Mouse (Mus musculus): ENCODE measurements around the gene Pla2g12a. TPM values are rescaled to one million over a fixed set of nuclear protein-coding genes. Genes with fewer than 3 reads are reported as not detected.

Gene Pla2g12a
- polyA plus RNA-seq, 1 experiment from 2014 or later: 25.2 TPM

GRCm38 (mm10) chr3:129877327-129877726, 1.1 kb upstream of the Pla2g12a start:
- Histone ChIP-seq H3K36me3 (no peaks in the 10 kb centered on the region), H3K27me3 (no peaks in the 10 kb centered on the region), H3K9me3 (no peaks in the 10 kb centered on the region), H3K27ac (no peak overlapping the region), H3K4me3 (no peak overlapping the region), H3K4me1 (no peaks in the 10 kb centered on the region), H3K4me2 (replicated peaks) (no peak overlapping the region), H3K9ac (no peak overlapping the region)
- WGBS: 86% methylated on average over 10 of the region's 10 CpGs
- ATAC-seq (ENCODE audit: insufficient number of reproducible peaks, insufficient read depth, low FRiP score, low TSS enrichment): no peak

DNA sequence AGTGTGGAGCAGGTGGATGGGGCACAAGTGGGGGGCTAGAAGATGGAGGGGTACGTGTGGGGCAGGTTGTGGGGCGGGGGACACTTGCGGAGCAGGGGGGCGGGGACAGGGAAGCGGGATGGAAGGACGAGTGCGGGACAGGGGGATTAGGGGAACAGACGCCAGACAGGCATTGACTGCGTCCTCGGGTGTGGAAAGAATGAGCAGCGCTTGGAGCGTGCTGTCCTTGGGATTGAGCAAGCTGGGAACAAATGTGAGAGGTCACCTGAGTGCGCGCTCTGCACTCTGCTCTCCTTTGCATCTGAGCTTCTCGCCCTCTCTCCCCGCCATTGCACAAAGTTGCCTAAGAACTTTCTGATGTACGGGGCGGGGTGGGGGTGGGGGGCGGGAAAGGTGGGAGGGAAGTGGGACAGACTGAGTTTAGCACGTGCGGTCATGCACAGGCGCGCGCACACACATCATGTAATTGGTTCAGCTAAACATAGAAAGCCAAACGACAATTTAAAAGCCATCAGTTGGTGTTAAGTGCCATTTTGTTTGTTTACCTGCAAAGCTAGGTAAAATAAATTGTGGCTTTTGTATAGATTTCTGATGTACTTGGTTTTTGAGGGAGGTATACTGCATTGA, 838 bp downstream of the Pla2g12a start:
- ATAC-seq (ENCODE audit: insufficient number of reproducible peaks, insufficient read depth, low FRiP score, low TSS enrichment): peak; percentile 42
- H3K9me3 ChIP-seq: no peaks in the 10 kb centered on the region
- no peaks in the 10 kb centered on the region for H3K36me3 ChIP-seq
- under 1% methylated on average over 22 of the region's 25 CpGs for whole genome bisulfite sequencing
- no peak overlapping the region for H3K27ac ChIP-seq
- H3K4me3 ChIP-seq: peak overlapping the region; percentile 75
- H3K4me1 ChIP-seq: no peaks in the 10 kb centered on the region
- H3K27me3 ChIP-seq: no peaks in the 10 kb centered on the region
- H3K9ac ChIP-seq: peak overlapping the region; percentile 69
- peak overlapping the region; percentile 89 for H3K4me2 ChIP-seq (replicated peaks)

DNA sequence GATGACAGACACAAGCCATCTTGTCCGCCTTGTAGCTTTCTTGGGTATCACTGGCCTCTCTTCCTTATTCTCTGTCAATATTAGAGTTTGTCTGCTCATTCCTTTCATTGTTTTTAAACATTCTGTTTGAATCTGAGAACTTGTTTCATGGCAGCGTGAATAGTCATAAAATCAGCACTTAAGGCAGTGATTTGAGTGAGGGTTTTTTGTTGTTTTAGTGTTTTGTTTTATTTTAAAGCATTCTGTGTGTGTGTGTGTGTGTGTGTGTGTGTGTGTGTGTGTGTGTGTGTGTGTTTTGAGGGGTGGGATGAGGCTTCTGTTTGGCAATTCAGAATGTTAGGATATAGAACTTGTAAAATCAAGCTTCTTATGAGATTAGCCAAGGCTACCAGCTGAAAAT, 1.5 kb downstream of the Pla2g12a start:
- H3K9ac ChIP-seq: no peak overlapping the region
- H3K4me1 ChIP-seq: no peaks in the 10 kb centered on the region
- H3K4me2 ChIP-seq (replicated peaks): peak overlapping the region; percentile 89; the same call in 1 of the 2 replicates
- peak overlapping the region; percentile 75; the same call in 1 of the 2 replicates for H3K4me3 ChIP-seq
- no peaks in the 10 kb centered on the region for H3K27me3 ChIP-seq
- H3K36me3 ChIP-seq: no peaks in the 10 kb centered on the region
- no peak overlapping the region for H3K27ac ChIP-seq
- no peak for ATAC-seq (ENCODE audit: insufficient number of reproducible peaks, insufficient read depth, low FRiP score, low TSS enrichment)
- no peaks in the 10 kb centered on the region for H3K9me3 ChIP-seq
- WGBS: 84% methylated on average over 2 of the region's 2 CpGs

GRCm38 (mm10) chr3:129880925-129881593, 2.7 kb downstream of the Pla2g12a start:
- H3K4me2 ChIP-seq (replicated peaks): no peak overlapping the region
- 74% methylated on average over 8 of the region's 8 CpGs for WGBS
- ATAC-seq (ENCODE audit: insufficient number of reproducible peaks, insufficient read depth, low FRiP score, low TSS enrichment): no peak
- no peak overlapping the region for H3K27ac ChIP-seq
- no peaks in the 10 kb centered on the region for H3K4me1 ChIP-seq
- no peak overlapping the region for H3K4me3 ChIP-seq
- H3K36me3 ChIP-seq: no peaks in the 10 kb centered on the region
- H3K27me3 ChIP-seq: no peaks in the 10 kb centered on the region
- no peak overlapping the region for H3K9ac ChIP-seq
- no peaks in the 10 kb centered on the region for H3K9me3 ChIP-seq

- no peaks in the 10 kb centered on the region for H3K27me3 ChIP-seq
- no peak overlapping the region for H3K27ac ChIP-seq
- H3K9ac ChIP-seq: no peak overlapping the region
- WGBS: 90% methylated on average over 9 of the region's 9 CpGs
- H3K4me2 ChIP-seq (replicated peaks): no peak overlapping the region
- H3K9me3 ChIP-seq: no peaks in the 10 kb centered on the region
- H3K4me1 ChIP-seq: no peaks in the 10 kb centered on the region
- no peaks in the 10 kb centered on the region; the same call in 1 of the 2 replicates for H3K36me3 ChIP-seq
- ATAC-seq (ENCODE audit: insufficient number of reproducible peaks, insufficient read depth, low FRiP score, low TSS enrichment): no peak
- H3K4me3 ChIP-seq: no peak overlapping the region
These were observed 7.2 kb downstream of the Pla2g12a start for GRCm38 (mm10) chr3:129885577-129885976.

- no peaks in the 10 kb centered on the region for H3K27me3 ChIP-seq
- no peak overlapping the region for H3K27ac ChIP-seq
- H3K4me2 ChIP-seq (replicated peaks): no peak overlapping the region
- H3K9ac ChIP-seq: no peak overlapping the region
- H3K9me3 ChIP-seq: no peaks in the 10 kb centered on the region
- no peak for ATAC-seq (ENCODE audit: insufficient number of reproducible peaks, insufficient read depth, low FRiP score, low TSS enrichment)
- H3K4me3 ChIP-seq: no peak overlapping the region
- no peaks in the 10 kb centered on the region for H3K4me1 ChIP-seq
- 78% methylated on average over 5 of the region's 5 CpGs for WGBS
- H3K36me3 ChIP-seq: no peaks in the 10 kb centered on the region; the same call in 1 of the 2 replicates
These were observed 8.0 kb downstream of the Pla2g12a start for GRCm38 (mm10) chr3:129886430-129886829.

DNA sequence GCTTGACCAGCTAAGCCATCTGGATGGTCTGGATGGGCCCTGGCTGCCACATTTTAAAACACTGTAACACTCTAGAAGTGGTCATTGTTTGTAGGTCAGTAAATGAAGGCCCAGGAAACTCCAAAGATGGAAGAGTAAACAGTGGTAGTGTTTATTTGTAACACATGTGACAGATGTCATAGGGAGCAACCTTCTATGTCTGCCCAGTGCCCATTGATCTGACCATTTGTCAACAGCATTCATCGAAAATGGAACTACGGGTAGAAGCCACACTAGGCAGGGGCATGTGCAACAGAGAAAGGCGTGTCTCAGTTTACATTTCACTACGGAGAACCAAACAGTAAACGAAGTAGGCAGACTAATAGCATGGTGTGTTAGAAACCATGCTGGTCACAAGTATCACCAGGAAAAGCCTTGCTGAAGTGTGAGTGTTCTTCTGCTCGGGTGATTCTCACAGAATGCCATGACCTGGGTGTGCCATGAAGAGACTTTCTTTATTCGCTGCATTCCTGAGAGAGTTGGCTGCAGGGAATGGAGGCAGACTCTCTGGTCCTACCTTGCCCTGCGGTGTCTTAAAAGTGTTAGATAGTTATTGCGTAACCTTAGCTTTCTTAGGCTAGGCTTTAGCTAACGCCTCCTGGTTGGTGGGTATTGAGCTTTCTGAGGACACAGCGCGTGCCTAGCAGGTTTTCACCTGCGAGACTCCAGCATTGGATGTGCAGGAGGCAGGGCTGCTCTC, 9.5 kb downstream of the Pla2g12a start:
- Histone ChIP-seq H3K27me3 (no peaks in the 10 kb centered on the region), H3K9ac (no peak overlapping the region), H3K4me1 (no peaks in the 10 kb centered on the region), H3K27ac (no peak overlapping the region), H3K9me3 (no peaks in the 10 kb centered on the region), H3K36me3 (no peaks in the 10 kb centered on the region; the same call in 1 of the 2 replicates), H3K4me2 (replicated peaks) (no peak overlapping the region), H3K4me3 (no peak overlapping the region)
- no peak for ATAC-seq (ENCODE audit: insufficient number of reproducible peaks, insufficient read depth, low FRiP score, low TSS enrichment)
- 87% methylated on average over 13 of the region's 13 CpGs for WGBS

GRCm38 (mm10) chr3:129892003-129892402, 13.6 kb downstream of the Pla2g12a start:
- WGBS: 79% methylated on average over 5 of the region's 5 CpGs
- H3K4me3 ChIP-seq: no peak overlapping the region
- H3K27me3 ChIP-seq: no peaks in the 10 kb centered on the region
- no peak overlapping the region for H3K27ac ChIP-seq
- H3K36me3 ChIP-seq: no peaks in the 10 kb centered on the region; the same call in 1 of the 2 replicates
- H3K4me1 ChIP-seq: no peaks in the 10 kb centered on the region
- no peak for ATAC-seq (ENCODE audit: insufficient number of reproducible peaks, insufficient read depth, low FRiP score, low TSS enrichment)
- no peaks in the 10 kb centered on the region for H3K9me3 ChIP-seq
- no peak overlapping the region for H3K9ac ChIP-seq
- no peak overlapping the region for H3K4me2 ChIP-seq (replicated peaks)

GRCm38 (mm10) chr3:129893143-129893542, 14.7 kb downstream of the Pla2g12a start:
- ATAC-seq (ENCODE audit: insufficient number of reproducible peaks, insufficient read depth, low FRiP score, low TSS enrichment): no peak
- H3K9me3 ChIP-seq: no peaks in the 10 kb centered on the region

GRCm38 (mm10) chr3:129896591-129896990, 18.2 kb downstream of the Pla2g12a start:
- 54% methylated on average over 6 of the region's 6 CpGs for WGBS
- Histone ChIP-seq H3K36me3 (no peaks in the 10 kb centered on the region), H3K9me3 (no peaks in the 10 kb centered on the region), H3K4me2 (replicated peaks) (no peak overlapping the region), H3K4me1 (0 out of 2 replicates have a peak, but pooled peaks cover 4% of the 10 kb centered on the region), H3K27me3 (no peaks in the 10 kb centered on the region), H3K9ac (no peak overlapping the region), H3K4me3 (no peak overlapping the region), H3K27ac (no peak overlapping the region)
- no peak for ATAC-seq (ENCODE audit: insufficient number of reproducible peaks, insufficient read depth, low FRiP score, low TSS enrichment)

More at GRCm38 (mm10) chr3:129893143-129893542, 14.7 kb downstream of the Pla2g12a start:
- Histone ChIP-seq H3K36me3 (no peaks in the 10 kb centered on the region; the same call in 1 of the 2 replicates), H3K9ac (no peak overlapping the region), H3K4me3 (no peak overlapping the region), H3K4me1 (no peaks in the 10 kb centered on the region), H3K4me2 (replicated peaks) (no peak overlapping the region), H3K27ac (no peak overlapping the region), H3K27me3 (no peaks in the 10 kb centered on the region)
- 91% methylated on average over 3 of the region's 3 CpGs for WGBS

DNA sequence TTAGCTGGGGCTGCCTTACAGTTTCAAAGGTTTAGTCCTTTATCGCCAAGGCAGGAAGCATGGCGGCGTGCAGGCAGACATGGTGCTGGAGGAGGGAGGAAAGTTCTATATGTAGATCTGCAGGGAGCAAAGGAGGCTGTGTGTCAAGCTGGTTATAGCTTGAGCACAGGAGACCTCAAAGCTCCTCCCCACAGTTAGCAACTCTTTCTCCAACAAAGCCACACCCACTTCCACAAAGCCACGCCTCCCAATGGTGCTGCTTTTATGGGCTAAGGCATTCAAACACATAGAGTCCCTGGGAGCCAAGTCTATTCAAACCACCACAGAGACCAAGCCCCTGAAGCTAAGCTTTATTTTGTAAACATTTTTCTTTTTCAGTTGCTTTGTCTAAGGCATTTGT, 20.5 kb downstream of the Pla2g12a start:
- WGBS: 67% methylated on average over 4 of the region's 4 CpGs
- H3K4me3 ChIP-seq: no peak overlapping the region
- no peaks in the 10 kb centered on the region for H3K27me3 ChIP-seq
- no peak overlapping the region for H3K4me2 ChIP-seq (replicated peaks)
- H3K36me3 ChIP-seq: no peaks in the 10 kb centered on the region
- no peaks in the 10 kb centered on the region for H3K9me3 ChIP-seq
- no peak overlapping the region for H3K27ac ChIP-seq
- H3K4me1 ChIP-seq: peaks cover 15% of the 10 kb centered on the region
- ATAC-seq (ENCODE audit: insufficient number of reproducible peaks, insufficient read depth, low FRiP score, low TSS enrichment): no peak
- no peak overlapping the region for H3K9ac ChIP-seq
